Mouse (Mus musculus): ENCODE measurements around the gene Lbr. TPM values are rescaled to one million over a fixed set of nuclear protein-coding genes. Genes with fewer than 3 reads are reported as not detected.

Lbr gene
- polyA plus RNA-seq, 1 experiment = 54.3 TPM

DNA sequence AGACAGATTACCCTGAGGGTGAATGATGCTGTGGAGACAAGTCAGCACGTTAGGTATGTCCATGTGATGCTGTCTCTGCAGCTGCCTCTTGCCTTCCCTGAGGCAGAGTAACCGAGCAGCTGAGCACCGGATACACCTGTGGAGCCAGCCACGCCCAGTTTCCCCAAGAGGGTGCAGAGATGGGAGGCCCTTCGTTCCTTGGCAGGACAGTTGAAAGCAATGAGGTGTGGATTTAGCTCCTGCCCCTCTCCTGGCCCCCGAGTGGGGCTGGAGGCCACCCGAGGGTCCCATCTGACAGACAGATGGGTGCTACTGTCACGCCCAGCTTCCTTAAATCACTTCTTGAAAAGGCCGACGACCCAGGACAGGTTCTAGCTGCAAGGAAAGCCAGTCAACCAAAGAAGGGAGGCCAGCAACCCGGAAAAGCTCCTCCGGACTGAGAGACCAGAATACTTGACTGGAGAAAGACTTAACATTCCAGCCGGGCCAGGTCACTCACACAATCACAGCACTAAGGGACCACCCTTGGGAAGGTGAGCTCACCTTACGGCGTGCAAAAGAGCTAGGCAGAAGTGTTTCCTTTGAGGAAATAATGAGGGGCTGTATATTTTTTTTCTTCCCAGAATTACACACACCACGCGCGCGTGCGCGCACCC, 10.4 kb upstream of the Lbr start:
- H3K4me1 ChIP-seq (ENCODE audit: control insufficient read depth, insufficient read depth, low read length) = peaks cover 15% of the 10 kb centered on the region
- TF ChIP-seq CTCF (IDR thresholded peaks at IDR 0.05; ENCODE audit: low read depth, low read length) (no peak), POLR2A (IDR thresholded peaks at IDR 0.05; ENCODE audit: borderline replicate concordance, low read depth, low read length) (no peak)
- peak overlapping the region; percentile 70 for H3K4me3 ChIP-seq (ENCODE audit: insufficient read depth, low read length)
- no peak overlapping the region for H3K27ac ChIP-seq (ENCODE audit: insufficient read depth, low read depth, low read length)

DNA sequence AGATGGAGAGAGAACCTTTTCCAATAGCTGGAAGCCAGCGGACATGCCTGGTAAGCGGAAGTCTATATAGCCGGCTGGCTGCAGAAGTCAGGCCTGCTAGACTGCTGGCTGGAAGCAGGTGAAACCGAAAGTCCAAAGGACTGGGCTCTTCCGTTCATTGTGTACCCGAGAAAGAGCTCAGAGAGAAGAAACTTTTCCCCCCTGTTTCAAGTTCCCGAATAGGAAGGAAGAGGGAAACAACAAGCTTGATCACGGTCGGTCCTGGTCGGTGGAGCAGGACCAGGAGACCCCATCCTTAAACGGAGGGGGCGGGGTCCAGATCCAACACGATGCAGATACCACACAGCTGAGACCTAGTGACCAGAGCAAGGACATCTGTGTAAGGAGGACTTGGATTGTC, 9.6 kb upstream of the Lbr start:
- Histone ChIP-seq H3K4me1 (ENCODE audit: control insufficient read depth, insufficient read depth, low read length) (peaks cover 15% of the 10 kb centered on the region), H3K27ac (ENCODE audit: insufficient read depth, low read depth, low read length) (peak overlapping the region; percentile 45; the same call in 1 of the 2 replicates), H3K4me3 (ENCODE audit: insufficient read depth, low read length) (peak overlapping the region; percentile 70)
- TF ChIP-seq CTCF (IDR thresholded peaks at IDR 0.05; ENCODE audit: low read depth, low read length) (no peak), POLR2A (IDR thresholded peaks at IDR 0.05; ENCODE audit: borderline replicate concordance, low read depth, low read length) (no peak)

DNA sequence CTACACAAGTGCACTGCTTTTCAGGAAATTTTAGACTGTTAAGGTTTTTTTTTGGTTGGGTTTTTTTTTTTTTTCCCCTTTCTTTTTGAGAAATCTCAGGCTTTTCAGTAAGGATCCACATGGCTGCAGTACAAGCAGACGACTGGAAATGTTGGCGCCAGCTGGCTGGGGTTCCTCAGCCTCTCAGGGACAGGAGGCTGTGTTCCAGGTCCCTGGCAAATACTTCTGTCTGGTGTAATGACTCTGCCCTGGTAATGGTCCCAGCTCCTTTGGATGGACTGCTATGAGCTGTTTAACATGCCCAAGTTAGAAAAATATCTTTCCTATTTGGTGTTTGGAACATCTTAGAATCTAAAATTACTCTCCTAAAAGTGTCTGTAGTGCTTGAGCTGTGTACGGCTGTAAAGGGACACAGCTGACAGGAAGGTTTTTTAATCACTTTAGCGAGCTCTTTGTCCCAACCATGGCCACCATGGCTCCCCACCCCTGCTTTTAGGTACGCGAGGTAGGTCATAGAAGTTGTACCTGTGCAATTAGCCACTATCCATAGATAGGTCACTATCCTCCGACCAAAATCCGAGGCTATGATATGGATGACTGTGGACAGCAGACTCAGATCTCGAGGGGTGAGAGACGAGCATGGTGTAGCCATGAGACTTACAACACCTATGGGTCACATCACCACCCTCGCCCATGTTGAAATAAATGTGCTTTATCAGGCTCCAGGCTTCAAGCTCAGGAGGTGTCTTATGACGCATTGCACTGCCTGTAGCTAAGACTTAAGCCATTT, 8.9 kb upstream of the Lbr start:
- peaks cover 17% of the 10 kb centered on the region for H3K4me1 ChIP-seq (ENCODE audit: control insufficient read depth, insufficient read depth, low read length)
- H3K4me3 ChIP-seq (ENCODE audit: insufficient read depth, low read length) = no peak overlapping the region
- no peak overlapping the region for H3K27ac ChIP-seq (ENCODE audit: insufficient read depth, low read depth, low read length)
- TF ChIP-seq POLR2A (IDR thresholded peaks at IDR 0.05; ENCODE audit: borderline replicate concordance, low read depth, low read length) (no peak), CTCF (IDR thresholded peaks at IDR 0.05; ENCODE audit: low read depth, low read length) (no peak)

DNA sequence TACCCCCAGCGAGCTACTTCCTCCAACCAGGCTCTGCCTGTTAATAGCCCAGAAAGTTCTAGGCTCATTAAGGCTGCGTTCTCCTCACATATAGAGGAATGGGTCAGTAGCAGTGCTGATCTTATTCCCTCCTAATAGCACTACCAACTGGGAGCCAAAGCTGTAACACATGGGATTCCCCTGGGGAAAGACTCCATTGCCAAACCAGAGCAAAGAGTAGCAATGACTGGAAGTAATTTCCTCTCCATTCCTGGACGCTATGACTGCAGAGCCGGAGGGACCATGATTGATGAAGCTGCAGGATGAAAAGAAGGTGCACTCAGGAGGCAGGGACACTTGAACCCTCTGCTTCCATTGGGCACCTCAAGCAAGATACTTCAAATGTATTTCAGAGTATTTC, 7.6 kb upstream of the Lbr start:
- H3K27ac ChIP-seq (ENCODE audit: insufficient read depth, low read depth, low read length) = no peak overlapping the region
- TF ChIP-seq POLR2A (IDR thresholded peaks at IDR 0.05; ENCODE audit: borderline replicate concordance, low read depth, low read length) (no peak), CTCF (IDR thresholded peaks at IDR 0.05; ENCODE audit: low read depth, low read length) (no peak)
- H3K4me3 ChIP-seq (ENCODE audit: insufficient read depth, low read length) = no peak overlapping the region
- peaks cover 15% of the 10 kb centered on the region for H3K4me1 ChIP-seq (ENCODE audit: control insufficient read depth, insufficient read depth, low read length)

DNA sequence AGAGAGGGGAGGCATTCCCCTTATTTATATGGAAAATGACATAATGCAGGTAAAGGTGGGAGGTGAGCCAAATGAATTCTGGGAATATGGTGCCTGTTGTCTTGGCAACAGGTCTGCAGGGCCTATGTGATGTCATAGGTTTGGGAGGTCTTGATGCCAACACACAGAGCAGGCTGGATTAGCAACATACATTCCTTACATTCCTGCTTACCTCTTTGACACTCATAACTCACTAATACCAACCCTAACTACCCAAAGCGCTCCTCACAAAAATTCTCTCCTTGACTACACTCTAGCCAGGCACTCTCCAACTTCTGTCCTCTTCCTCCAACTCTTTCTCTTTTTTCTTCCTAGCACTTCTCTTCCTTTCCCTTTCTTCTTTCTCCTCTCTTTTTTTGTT, 5.4 kb upstream of the Lbr start:
- H3K27ac ChIP-seq (ENCODE audit: insufficient read depth, low read depth, low read length) = no peak overlapping the region
- H3K4me3 ChIP-seq (ENCODE audit: insufficient read depth, low read length) = no peak overlapping the region
- peaks cover 14% of the 10 kb centered on the region for H3K4me1 ChIP-seq (ENCODE audit: control insufficient read depth, insufficient read depth, low read length)
- TF ChIP-seq CTCF (IDR thresholded peaks at IDR 0.05; ENCODE audit: low read depth, low read length) (no peak), POLR2A (IDR thresholded peaks at IDR 0.05; ENCODE audit: borderline replicate concordance, low read depth, low read length) (no peak)

DNA sequence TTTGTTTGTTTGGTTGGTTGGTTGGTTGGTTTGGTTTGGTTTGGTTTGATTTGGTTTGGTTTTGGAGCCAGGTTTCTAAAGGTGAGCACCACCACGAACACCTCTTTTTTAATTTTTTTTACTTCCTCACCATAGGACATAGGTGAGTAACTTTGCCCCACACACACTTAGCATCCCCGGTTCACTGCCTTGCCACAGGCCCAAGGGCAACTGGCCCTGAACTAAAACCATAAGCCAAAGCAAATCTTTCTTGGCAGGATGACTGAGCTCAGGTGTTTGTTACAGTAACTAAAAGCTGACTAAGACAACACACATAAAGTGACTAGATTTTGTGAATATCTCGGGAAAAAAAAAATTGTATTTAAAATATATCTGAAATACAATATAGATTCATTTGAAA, 4.5 kb upstream of the Lbr start:
- H3K27ac ChIP-seq (ENCODE audit: insufficient read depth, low read depth, low read length) = no peak overlapping the region
- TF ChIP-seq CTCF (IDR thresholded peaks at IDR 0.05; ENCODE audit: low read depth, low read length) (no peak), POLR2A (IDR thresholded peaks at IDR 0.05; ENCODE audit: borderline replicate concordance, low read depth, low read length) (no peak)
- H3K4me1 ChIP-seq (ENCODE audit: control insufficient read depth, insufficient read depth, low read length) = peaks cover 16% of the 10 kb centered on the region
- H3K4me3 ChIP-seq (ENCODE audit: insufficient read depth, low read length) = no peak overlapping the region

DNA sequence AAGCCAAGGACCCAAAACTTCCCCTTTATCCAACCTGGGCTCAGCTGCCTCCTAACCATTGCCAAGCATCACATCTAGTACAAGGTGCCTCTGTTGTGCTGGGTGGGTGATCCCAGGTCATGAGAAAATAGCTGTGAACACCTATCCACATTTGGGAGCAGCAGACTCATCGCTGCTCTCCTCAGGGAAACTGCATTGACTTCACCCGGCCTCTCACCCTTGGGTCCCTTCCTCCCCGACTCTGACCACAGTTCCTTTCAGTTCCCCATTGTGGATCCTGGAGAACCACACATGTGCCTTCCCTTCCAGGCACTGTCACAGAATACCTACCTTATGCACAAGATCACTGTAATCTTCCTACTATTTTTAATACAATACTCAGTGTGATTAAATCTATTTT, 2.9 kb upstream of the Lbr start:
- H3K27ac ChIP-seq (ENCODE audit: insufficient read depth, low read depth, low read length) = no peak overlapping the region
- TF ChIP-seq CTCF (IDR thresholded peaks at IDR 0.05; ENCODE audit: low read depth, low read length) (no peak), POLR2A (IDR thresholded peaks at IDR 0.05; ENCODE audit: borderline replicate concordance, low read depth, low read length) (no peak)
- H3K4me3 ChIP-seq (ENCODE audit: insufficient read depth, low read length) = peak overlapping the region; percentile 33
- peaks cover 16% of the 10 kb centered on the region for H3K4me1 ChIP-seq (ENCODE audit: control insufficient read depth, insufficient read depth, low read length)

DNA sequence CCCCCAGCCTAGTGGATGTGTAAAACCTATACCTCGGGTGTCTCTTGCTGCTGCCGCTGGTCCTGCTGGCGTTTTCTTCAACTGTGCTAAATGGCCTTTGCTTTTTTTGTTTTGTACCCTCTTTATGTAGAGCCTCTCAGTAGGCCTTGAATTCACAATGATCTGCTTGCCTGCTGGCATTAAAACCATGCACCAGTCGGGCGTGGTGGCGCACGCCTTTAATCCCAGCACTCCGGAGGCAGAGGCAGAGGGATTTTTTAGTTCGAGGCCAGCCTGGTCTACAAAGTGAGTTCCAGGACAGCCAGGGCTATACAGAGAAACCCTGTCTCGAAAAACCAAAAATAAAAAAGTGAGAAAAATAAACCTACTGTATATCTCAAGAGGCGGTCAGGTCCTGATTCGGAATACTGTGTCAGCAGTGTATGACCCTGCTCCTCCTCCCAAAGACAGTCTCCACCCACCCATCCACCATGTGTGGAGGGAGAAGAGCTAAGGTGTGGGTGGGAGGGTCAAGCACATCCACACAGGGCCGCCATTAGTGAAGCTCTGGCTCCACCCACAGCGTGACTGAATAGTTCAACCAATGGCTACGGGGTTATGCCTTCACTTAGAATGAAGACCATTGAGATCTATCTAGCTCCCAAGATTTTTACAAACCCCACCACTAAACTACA, 2.2 kb upstream of the Lbr start:
- no peak overlapping the region for H3K27ac ChIP-seq (ENCODE audit: insufficient read depth, low read depth, low read length)

DNA sequence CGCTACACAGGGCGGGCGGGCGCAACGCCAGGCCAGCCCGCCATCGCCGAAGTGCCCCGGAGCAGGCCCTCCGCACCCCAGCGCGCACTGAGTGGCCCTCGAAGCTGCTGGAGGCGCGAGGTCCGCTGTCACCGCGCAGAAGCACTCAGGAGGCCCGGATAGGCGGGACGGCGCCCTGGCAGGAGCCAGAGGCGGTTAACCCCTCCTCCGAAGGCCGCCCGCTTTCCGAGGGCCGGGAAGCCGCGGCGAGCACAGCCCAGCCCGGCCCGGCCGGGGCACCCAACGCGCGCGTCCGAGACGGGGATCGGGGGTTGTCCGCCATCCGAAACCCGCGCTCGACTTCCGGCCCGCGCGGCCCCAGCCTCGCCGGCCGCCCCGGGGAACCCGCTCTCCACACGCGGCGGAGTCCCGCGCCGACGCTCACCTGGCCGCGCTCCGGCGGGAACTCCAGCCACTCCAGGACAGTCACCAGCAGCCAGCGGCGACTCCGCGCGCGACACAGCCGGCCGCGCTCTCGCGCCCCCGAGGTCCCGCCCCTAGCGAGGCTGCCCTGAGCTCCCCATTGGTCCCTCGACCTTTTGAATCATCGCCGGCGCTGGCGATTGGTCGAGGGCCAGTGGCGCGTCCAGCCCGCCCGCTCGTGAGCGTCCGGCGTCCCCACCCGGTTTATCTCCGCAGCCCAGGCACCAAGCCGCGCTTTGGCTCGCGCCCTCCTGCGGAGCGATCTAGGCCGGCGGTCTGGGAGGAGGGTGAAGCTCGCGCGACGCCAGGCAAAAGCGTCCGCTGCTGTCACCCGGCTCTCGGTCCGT, 778 bp downstream of the Lbr start:
- TF ChIP-seq CTCF (IDR thresholded peaks at IDR 0.05; ENCODE audit: low read depth, low read length) (no peak), POLR2A (IDR thresholded peaks at IDR 0.05; ENCODE audit: borderline replicate concordance, low read depth, low read length) (no peak)
- Histone ChIP-seq H3K4me3 (ENCODE audit: insufficient read depth, low read length) (peak overlapping the region; percentile 84), H3K27ac (ENCODE audit: insufficient read depth, low read depth, low read length) (peak overlapping the region; percentile 66), H3K4me1 (ENCODE audit: control insufficient read depth, insufficient read depth, low read length) (peaks cover 40% of the 10 kb centered on the region)

More for the DNA sequence above, 2.2 kb upstream of the Lbr start:
- peaks cover 21% of the 10 kb centered on the region for H3K4me1 ChIP-seq (ENCODE audit: control insufficient read depth, insufficient read depth, low read length)
- no peak for TF ChIP-seq CTCF (IDR thresholded peaks at IDR 0.05; ENCODE audit: low read depth, low read length)
- TF ChIP-seq POLR2A (IDR thresholded peaks at IDR 0.05; ENCODE audit: borderline replicate concordance, low read depth, low read length) = no peak
- no peak overlapping the region for H3K4me3 ChIP-seq (ENCODE audit: insufficient read depth, low read length)
